Mouse (Mus musculus) left cerebral cortex, postnatal 4 days (tissue): ENCODE results near the gene Ylpm1. TPM values are rescaled to one million over a fixed set of nuclear protein-coding genes. Genes with fewer than 3 reads are reported as not detected.

Source experiments
- DNase-seq: peaks from one replicate; pipeline ENCODE4 v3.0.0-alpha.2; 2022
- intact Hi-C: fragments of 180-260 bp; cut with DNase I; formaldehyde crosslinking; loops from one replicate; pipeline ENCODE4 v1.15.1; 2025
- total RNA-seq, 2 experiments: library from RNA; stranded (reverse); gene quantifications; 2 replicates each; pipeline ENCODE4 v1.2.3; 2021

Gene Ylpm1
- total RNA-seq, 2 experiments from 2014 or later: 143 to 145 TPM

DNA sequence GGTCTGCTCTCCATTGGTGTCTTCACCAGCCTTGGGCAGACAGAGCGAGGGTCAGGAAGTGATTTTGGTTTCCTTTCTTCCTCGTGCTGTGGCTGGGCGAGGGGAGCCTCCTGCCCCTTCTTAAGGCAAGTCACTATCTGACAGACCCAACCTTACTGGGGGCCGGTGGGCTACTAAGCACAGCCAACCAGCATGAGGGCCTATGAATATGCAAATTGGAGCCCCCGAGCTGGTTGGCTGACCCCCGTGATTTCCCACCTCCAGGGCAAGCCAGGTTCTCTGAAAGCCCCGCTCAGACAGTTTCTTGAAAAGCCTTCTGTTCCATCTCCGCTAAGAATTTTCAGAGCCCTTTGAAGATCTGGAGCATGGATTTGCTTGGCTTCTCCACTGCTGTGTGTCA is 110.2 kb downstream of the Ylpm1 start:
- DNase-seq: no peak
- intact Hi-C loops: no loop called here

- intact Hi-C loops: no loop called here
- no peak for DNase-seq
These were observed 112.5 kb downstream of the Ylpm1 start for GRCm38 (mm10) chr12:85108643-85109042.

DNA sequence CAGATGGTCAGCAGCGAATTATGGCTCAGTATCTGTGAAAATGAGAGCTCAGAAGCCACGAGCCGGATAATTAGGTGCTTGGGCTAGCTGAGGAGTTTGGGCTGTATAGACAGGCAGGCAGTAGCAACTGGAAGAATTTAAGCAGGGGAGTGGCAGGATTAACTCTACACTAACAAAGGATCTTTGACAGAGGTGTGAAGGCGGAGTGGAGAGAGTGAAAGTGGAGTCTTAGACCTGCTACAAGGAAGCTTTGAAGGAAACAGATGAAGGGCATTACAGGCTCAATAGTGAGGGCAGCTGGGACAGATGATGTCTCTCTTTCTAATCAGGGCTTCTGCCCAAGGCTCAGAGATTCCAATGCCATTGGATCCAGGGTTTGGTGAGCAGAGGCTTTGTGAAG is 113.3 kb downstream of the Ylpm1 start:
- no peak for DNase-seq
- intact Hi-C loops: no loop called here

- no peak for DNase-seq
- intact Hi-C loops: no loop called here
These were observed 114.0 kb downstream of the Ylpm1 start for GRCm38 (mm10) chr12:85110011-85110697.

GRCm38 (mm10) chr12:85110698-85111592 is 114.8 kb downstream of the Ylpm1 start, which contains the start of the genes Prox2 and Dlst:
Gene Prox2, minus strand, starts transcription at chr12:85110759.
Gene Dlst, plus strand, starts transcription at chr12:85110833.
- intact Hi-C loops: no loop called here
- peak; percentile 90 for DNase-seq

- intact Hi-C loops: no loop called here
- no peak for DNase-seq
These were observed 116.6 kb downstream of the Ylpm1 start for GRCm38 (mm10) chr12:85112550-85113251.

- intact Hi-C loops: no loop called here
- DNase-seq: no peak
These were observed 117.2 kb downstream of the Ylpm1 start for GRCm38 (mm10) chr12:85113337-85113736.

GRCm38 (mm10) chr12:85113917-85114316 is 117.8 kb downstream of the Ylpm1 start:
- no peak for DNase-seq
- intact Hi-C loops: no loop called here

DNA sequence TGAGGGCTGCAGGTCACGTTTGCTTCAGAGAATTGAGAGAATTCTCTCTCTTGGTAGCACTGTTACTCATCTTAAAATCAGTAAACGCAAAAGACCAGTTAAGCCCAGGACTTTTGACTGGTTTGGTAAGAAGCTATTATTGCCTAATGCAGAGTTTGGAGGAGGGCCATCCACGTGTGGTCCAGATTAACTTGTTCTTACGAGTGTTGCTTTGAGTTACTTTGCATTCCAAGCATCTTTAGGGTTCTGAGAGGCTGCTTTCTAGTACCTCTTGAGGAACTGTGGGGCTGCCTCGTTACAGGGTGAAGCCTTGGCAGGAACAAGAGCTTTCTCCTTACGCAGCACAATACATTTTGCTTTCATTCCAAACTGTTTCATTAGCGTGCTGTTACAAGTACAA is 119.6 kb downstream of the Ylpm1 start:
- intact Hi-C loops: no loop called here
- DNase-seq: no peak

Other genes starting within 250 kb of the Ylpm1 start
- 10 to 100 TPM; 35.4 to 35.7 TPM for gene Npc2, start 223.2 kb upstream of the Ylpm1 start, total RNA-seq
- 10 to 100 TPM; 40.8 to 43.3 TPM for gene Isca2, start 223.1 kb upstream of the Ylpm1 start, total RNA-seq
- gene Ltbp2, start 119.8 kb upstream of the Ylpm1 start, total RNA-seq: under 1 TPM; 0.42 to 0.54 TPM
- 10 to 100 TPM; 41.0 to 47.8 TPM for gene Fcf1, start 25.4 kb upstream of the Ylpm1 start, total RNA-seq
- gene Arel1, start 25.4 kb upstream of the Ylpm1 start, total RNA-seq: 10 to 100 TPM; 90.9 to 91.7 TPM
- 1 to 10 TPM in 1 of 2 experiments, under 1 TPM in 1; 0.64 to 1.5 TPM for gene Prox2, start 114.4 kb downstream of the Ylpm1 start, total RNA-seq
- 100 to 1,000 TPM; 157 to 166 TPM for gene Dlst, start 114.5 kb downstream of the Ylpm1 start, total RNA-seq
- gene Rps6kl1, start 154.9 kb downstream of the Ylpm1 start, total RNA-seq: 10 to 100 TPM; 41.2 to 44.1 TPM
- gene Pgf, start 181.5 kb downstream of the Ylpm1 start, total RNA-seq: 1 to 10 TPM; 5.1 to 6.4 TPM
- 10 to 100 TPM; 63.5 to 67.2 TPM for gene Eif2b2, start 223.2 kb downstream of the Ylpm1 start, total RNA-seq